Mouse (Mus musculus): ENCODE results near the gene Slc25a47. TPM values are rescaled to one million over a fixed set of nuclear protein-coding genes. Genes with fewer than 3 reads are reported as not detected.

The Slc25a47 gene
- polyA plus RNA-seq (2015; fragmentation: Nextera tagmentation; extraction: Ambion mirVana): 2.0 and 2.5 TPM in 2 replicates

DNA sequence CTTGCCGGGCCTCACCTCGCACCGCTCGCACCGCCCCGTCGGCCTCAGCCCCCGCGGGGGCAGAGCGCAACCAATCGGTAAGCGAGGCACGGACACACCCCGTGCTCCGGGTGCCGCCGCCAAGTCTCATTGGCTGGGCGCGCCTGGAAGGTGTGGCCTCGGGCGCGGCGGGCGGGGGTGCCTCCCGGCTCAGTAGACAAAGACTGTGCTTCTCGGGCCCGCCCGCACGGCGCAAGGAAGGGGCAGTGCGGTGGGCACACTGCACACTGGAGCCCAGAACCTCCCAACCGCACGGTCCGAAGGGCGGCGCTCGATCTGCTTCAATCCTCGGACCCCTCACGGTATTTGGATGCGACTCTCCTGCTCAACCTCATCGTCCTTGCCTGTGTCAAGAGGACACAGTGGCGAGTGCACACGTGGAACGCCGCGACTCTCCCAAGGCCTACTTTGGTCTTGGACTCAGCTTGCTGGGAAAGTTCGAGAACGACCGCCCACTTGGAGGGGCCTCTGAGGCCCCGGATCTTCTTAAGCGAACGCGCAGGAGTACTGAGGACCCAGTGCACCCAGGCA lies at the start of gene Slc25a47, which contains the start of gene Slc25a29:
Gene Slc25a47 (plus strand): TSS at position 207 of the 570 bp plus-strand sequence.
Gene Slc25a29 (minus strand): TSS at position 44 of the 570 bp plus-strand sequence.
- H3K9me3 ChIP-seq (replicated peaks): no peaks in the 10 kb centered on the region
- peak within 1 kb of the TSS; percentile 61; the same call in 1 of the 2 replicates for H3K27ac ChIP-seq
- ATAC-seq (ENCODE audit: low read depth): peak; percentile 98
- H3K27me3 ChIP-seq: no peaks in the 10 kb centered on the region
- WGBS (ENCODE audit: insufficient replicate concordance): under 1% methylated on average over 44 of the region's 53 CpGs
- peak within 1 kb of the TSS; percentile 75 for H3K9ac ChIP-seq
- H3K4me1 ChIP-seq (replicated peaks): peaks cover 39% of the 10 kb centered on the region
- peaks cover under 1% of the 10 kb centered on the region; the same call in 1 of the 2 replicates for H3K36me3 ChIP-seq
- H3K4me2 ChIP-seq: peak within 1 kb of the TSS; percentile 96
- H3K4me3 ChIP-seq (replicated peaks): peak within 1 kb of the TSS; percentile 68
- peak; percentile 94 for DNase-seq

GRCm38 (mm10) chr12:108787329-108787728 lies 48.5 kb upstream of the Slc25a47 start:
- Histone ChIP-seq H3K27ac (no peak overlapping the region), H3K36me3 (peaks cover 23% of the 10 kb centered on the region), H3K4me2 (no peak overlapping the region), H3K4me1 (replicated peaks) (peaks cover 66% of the 10 kb centered on the region), H3K4me3 (replicated peaks) (no peak overlapping the region), H3K9me3 (replicated peaks) (0 out of 2 replicates have a peak, but pooled peaks cover 6% of the 10 kb centered on the region), H3K9ac (no peak overlapping the region), H3K27me3 (no peaks in the 10 kb centered on the region)
- ATAC-seq (ENCODE audit: low read depth): no peak
- WGBS (ENCODE audit: insufficient replicate concordance): 78% methylated on average over 2 of the region's 2 CpGs
- no peak for DNase-seq

DNA sequence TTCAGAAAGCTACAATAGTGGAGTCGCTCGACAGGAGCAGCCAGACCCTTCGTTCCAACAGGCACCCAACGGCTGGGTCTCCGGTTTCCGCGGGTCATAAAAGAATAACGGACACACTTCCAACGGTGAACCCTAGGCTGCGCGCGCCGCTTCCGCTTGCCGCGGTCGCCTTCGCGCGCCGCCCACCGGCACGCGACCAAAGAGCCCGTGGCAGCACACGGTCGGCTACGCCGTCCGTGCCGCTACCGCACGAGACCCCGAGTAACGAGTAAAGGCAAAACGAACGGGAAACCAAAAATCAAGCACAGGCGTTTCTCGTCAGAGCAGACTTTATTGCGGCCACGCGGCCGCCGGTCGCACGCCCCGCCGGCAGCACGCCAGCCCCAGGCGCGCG lies 43.7 kb upstream of the Slc25a47 start:
- H3K27me3 ChIP-seq: no peaks in the 10 kb centered on the region
- H3K36me3 ChIP-seq: peaks cover 8% of the 10 kb centered on the region
- H3K4me1 ChIP-seq (replicated peaks): peaks cover 59% of the 10 kb centered on the region
- peak overlapping the region; percentile 94 for H3K9ac ChIP-seq
- H3K27ac ChIP-seq: peak overlapping the region; percentile 98
- H3K4me2 ChIP-seq: peak overlapping the region; percentile 81
- peak; percentile 39 for ATAC-seq (ENCODE audit: low read depth)
- WGBS (ENCODE audit: insufficient replicate concordance): under 1% methylated on average over 52 of the region's 52 CpGs
- no peaks in the 10 kb centered on the region for H3K9me3 ChIP-seq (replicated peaks)
- peak; percentile 72 for DNase-seq
- H3K4me3 ChIP-seq (replicated peaks): peak overlapping the region; percentile 99

GRCm38 (mm10) chr12:108792546-108793452 lies 43.0 kb upstream of the Slc25a47 start, which contains the start of gene Yy1:
Gene Yy1, plus strand, starts transcription at chr12:108792973.
- peak within 1 kb of the TSS; percentile 98 for H3K9ac ChIP-seq
- no peaks in the 10 kb centered on the region for H3K9me3 ChIP-seq (replicated peaks)
- H3K4me2 ChIP-seq: peak within 1 kb of the TSS; percentile 81
- H3K4me1 ChIP-seq (replicated peaks): peaks cover 56% of the 10 kb centered on the region
- under 1% methylated on average over 98 of the region's 127 CpGs for WGBS (ENCODE audit: insufficient replicate concordance)
- no peaks in the 10 kb centered on the region for H3K27me3 ChIP-seq
- peaks cover 11% of the 10 kb centered on the region for H3K36me3 ChIP-seq
- ATAC-seq (ENCODE audit: low read depth) (peak; percentile 81), DNase-seq (peak; percentile 98)
- peak within 1 kb of the TSS; percentile 99 for H3K4me3 ChIP-seq (replicated peaks)
- peak within 1 kb of the TSS; percentile 98 for H3K27ac ChIP-seq

DNA sequence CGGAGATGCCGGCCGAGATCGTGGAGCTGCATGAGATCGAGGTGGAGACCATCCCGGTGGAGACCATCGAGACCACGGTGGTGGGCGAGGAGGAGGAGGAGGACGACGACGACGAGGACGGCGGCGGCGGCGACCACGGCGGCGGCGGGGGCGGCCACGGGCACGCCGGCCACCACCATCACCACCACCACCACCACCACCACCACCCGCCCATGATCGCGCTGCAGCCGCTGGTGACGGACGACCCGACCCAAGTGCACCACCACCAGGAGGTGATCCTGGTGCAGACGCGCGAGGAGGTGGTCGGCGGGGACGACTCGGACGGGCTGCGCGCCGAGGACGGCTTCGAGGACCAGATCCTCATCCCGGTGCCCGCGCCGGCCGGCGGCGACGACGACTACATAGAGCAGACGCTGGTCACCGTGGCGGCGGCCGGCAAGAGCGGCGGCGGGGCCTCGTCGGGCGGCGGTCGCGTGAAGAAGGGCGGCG lies 42.3 kb upstream of the Slc25a47 start:
- H3K9ac ChIP-seq: peak overlapping the region; percentile 98
- H3K27ac ChIP-seq: peak overlapping the region; percentile 98
- H3K36me3 ChIP-seq: peaks cover 11% of the 10 kb centered on the region
- H3K4me3 ChIP-seq (replicated peaks): peak overlapping the region; percentile 99
- DNase-seq: peak; percentile 31
- H3K9me3 ChIP-seq (replicated peaks): no peaks in the 10 kb centered on the region
- 0% methylated on average over 54 of the region's 71 CpGs for WGBS (ENCODE audit: insufficient replicate concordance)
- ATAC-seq (ENCODE audit: low read depth): no peak
- H3K4me1 ChIP-seq (replicated peaks): peaks cover 56% of the 10 kb centered on the region
- peak overlapping the region; percentile 74 for H3K4me2 ChIP-seq
- H3K27me3 ChIP-seq: no peaks in the 10 kb centered on the region

- Histone ChIP-seq H3K4me2 (peak overlapping the region; percentile 74), H3K9ac (peak overlapping the region; percentile 98), H3K4me1 (replicated peaks) (peaks cover 56% of the 10 kb centered on the region), H3K4me3 (replicated peaks) (peak overlapping the region; percentile 99), H3K27me3 (no peaks in the 10 kb centered on the region), H3K36me3 (peaks cover 11% of the 10 kb centered on the region), H3K9me3 (replicated peaks) (no peaks in the 10 kb centered on the region), H3K27ac (peak overlapping the region; percentile 98)
- ATAC-seq (ENCODE audit: low read depth) (peak; percentile 75), DNase-seq (peak; percentile 77)
- WGBS (ENCODE audit: insufficient replicate concordance): under 1% methylated on average over 87 of the region's 94 CpGs
Measured at GRCm38 (mm10) chr12:108794078-108794711, 41.7 kb upstream of the Slc25a47 start.

- 3% methylated on average over 9 of the region's 9 CpGs for WGBS (ENCODE audit: insufficient replicate concordance)
- Histone ChIP-seq H3K9me3 (replicated peaks) (no peaks in the 10 kb centered on the region), H3K27ac (peak overlapping the region; percentile 98), H3K9ac (peak overlapping the region; percentile 98), H3K36me3 (peaks cover 18% of the 10 kb centered on the region), H3K4me1 (replicated peaks) (peaks cover 56% of the 10 kb centered on the region), H3K4me3 (replicated peaks) (peak overlapping the region; percentile 99), H3K27me3 (no peaks in the 10 kb centered on the region), H3K4me2 (peak overlapping the region; percentile 74)
- ATAC-seq (ENCODE audit: low read depth) (no peak), DNase-seq (peak; percentile 33)
Measured at GRCm38 (mm10) chr12:108794979-108795537, 40.8 kb upstream of the Slc25a47 start.

DNA sequence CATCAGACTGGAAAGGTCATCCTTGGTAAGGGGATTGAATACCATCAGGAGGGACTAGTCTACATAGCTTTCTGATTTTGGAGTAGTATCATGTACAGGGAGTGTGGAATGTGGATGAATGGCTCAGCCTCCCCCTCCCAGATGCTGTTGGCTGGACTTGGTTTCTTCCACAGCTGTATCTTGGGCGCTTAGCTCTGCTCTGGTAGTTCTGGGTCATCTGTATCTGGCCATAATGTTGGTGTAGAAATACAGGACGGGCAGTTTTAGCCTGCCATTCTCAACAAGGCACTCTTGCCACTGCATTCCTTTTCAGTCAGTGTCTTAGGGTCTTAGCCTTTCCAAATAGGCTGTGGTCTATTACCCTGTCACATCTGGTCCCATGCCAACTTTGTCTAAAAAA lies 34.2 kb upstream of the Slc25a47 start:
- H3K27me3 ChIP-seq: no peaks in the 10 kb centered on the region
- no peak overlapping the region for H3K9ac ChIP-seq
- peaks cover 26% of the 10 kb centered on the region for H3K36me3 ChIP-seq
- H3K9me3 ChIP-seq (replicated peaks): no peaks in the 10 kb centered on the region
- DNase-seq: no peak
- H3K27ac ChIP-seq: no peak overlapping the region
- H3K4me2 ChIP-seq: no peak overlapping the region
- no peak overlapping the region for H3K4me3 ChIP-seq (replicated peaks)
- H3K4me1 ChIP-seq (replicated peaks): peaks cover 70% of the 10 kb centered on the region
- no peak for ATAC-seq (ENCODE audit: low read depth)
- 71% methylated on average over 2 of the region's 2 CpGs for WGBS (ENCODE audit: insufficient replicate concordance)

DNA sequence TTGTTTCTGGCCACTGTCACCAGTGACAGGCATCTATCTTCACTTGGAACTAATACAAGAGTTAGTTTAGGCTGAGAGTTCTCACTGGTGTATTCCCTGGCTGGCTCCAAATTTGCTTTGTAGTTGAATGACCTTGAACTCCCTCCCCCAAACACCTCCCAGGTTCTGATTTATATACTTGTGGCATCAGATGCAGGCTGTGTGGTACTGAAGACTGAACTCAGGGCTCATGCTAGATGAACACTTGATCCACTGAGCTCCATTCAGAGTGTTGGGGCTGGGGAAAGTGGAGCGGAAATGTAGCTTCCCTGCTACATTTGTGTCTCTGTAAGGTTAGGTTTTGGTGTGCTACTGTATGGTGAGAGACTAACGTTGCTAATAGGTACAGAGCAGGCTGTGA lies 31.5 kb upstream of the Slc25a47 start:
- Histone ChIP-seq H3K4me1 (replicated peaks) (peaks cover 67% of the 10 kb centered on the region), H3K36me3 (peaks cover 44% of the 10 kb centered on the region)
- DNase-seq: no peak

DNA sequence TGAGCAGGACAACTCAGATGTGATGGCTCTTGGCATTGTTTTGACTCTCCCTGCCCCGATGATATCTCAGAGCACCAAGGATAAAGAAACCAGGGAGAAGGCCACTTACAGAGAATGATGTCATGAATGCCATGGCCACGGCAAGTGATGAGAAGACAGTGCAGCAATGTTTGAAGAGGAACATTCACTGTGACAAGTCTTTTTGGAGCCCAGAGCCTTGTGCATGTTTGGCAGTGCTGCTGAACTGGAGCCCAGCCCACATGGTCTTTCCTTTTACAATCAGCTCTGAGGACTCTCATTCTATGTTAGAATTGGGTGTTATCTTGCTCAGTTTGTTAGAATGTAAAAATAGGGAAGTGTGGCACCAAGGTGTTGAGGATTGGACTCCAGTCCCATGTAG lies 27.4 kb upstream of the Slc25a47 start:
- ATAC-seq (ENCODE audit: low read depth) (no peak), DNase-seq (no peak)
- no peak overlapping the region for H3K4me3 ChIP-seq (replicated peaks)
- whole genome bisulfite sequencing (ENCODE audit: insufficient replicate concordance): 64% methylated on average over 2 of the region's 2 CpGs
- peaks cover 64% of the 10 kb centered on the region for H3K4me1 ChIP-seq (replicated peaks)
- no peak overlapping the region for H3K4me2 ChIP-seq
- H3K9me3 ChIP-seq (replicated peaks): no peaks in the 10 kb centered on the region
- no peak overlapping the region for H3K9ac ChIP-seq
- no peaks in the 10 kb centered on the region for H3K27me3 ChIP-seq
- peaks cover 44% of the 10 kb centered on the region for H3K36me3 ChIP-seq
- no peak overlapping the region for H3K27ac ChIP-seq

More for the DNA sequence above, 31.5 kb upstream of the Slc25a47 start:
- no peak overlapping the region for H3K4me2 ChIP-seq
- no peak for ATAC-seq (ENCODE audit: low read depth)
- H3K9me3 ChIP-seq (replicated peaks): no peaks in the 10 kb centered on the region
- no peak overlapping the region for H3K9ac ChIP-seq
- H3K27ac ChIP-seq: no peak overlapping the region
- H3K27me3 ChIP-seq: no peaks in the 10 kb centered on the region
- no peak overlapping the region for H3K4me3 ChIP-seq (replicated peaks)
- WGBS (ENCODE audit: insufficient replicate concordance): 79% methylated on average over 2 of the region's 2 CpGs

Data from liver, embryonic 13.5 days (tissue).